Mouse (Mus musculus): ENCODE data around the gene Cnppd1.

GRCm38 (mm10) chr1:75148727-75149126 is 6.2 kb upstream of the Cnppd1 start:
- TF ChIP-seq CTCF (IDR thresholded peaks at IDR 0.05; ENCODE audit: borderline replicate concordance, insufficient read depth, low read depth, low read length) (no peak), POLR2A (IDR thresholded peaks at IDR 0.05; ENCODE audit: borderline replicate concordance, insufficient read depth, low read length) (no peak)
